Mouse (Mus musculus) adrenal gland, adult 2 months (tissue): ENCODE measurements around the gene Pmp22. TPM values are rescaled to one million over a fixed set of nuclear protein-coding genes. Genes with fewer than 3 reads are reported as not detected.
A peak's percentile ranks its signal among the peaks of the same experiment; 100 is the strongest.

Experiments
- DNase-seq: peaks from one replicate; pipeline ENCODE4 v3.0.0; 2021
- long read RNA-seq: library from polyadenylated mRNA; stranded (forward); transcript quantifications from one replicate; pipeline ENCODE4 v2.0.0, GENCODE M21; 2021
- polyA plus RNA-seq: library from polyadenylated mRNA; depleted of rRNA; stranded (reverse); fragments of >200 nt; gene quantifications from 2 replicates; pipeline ENCODE4 v1.2.3, GENCODE M21; 2012; rRNA removed
- total RNA-seq, 2 experiments: library from RNA; stranded (reverse); gene quantifications; 2 replicates each; pipeline ENCODE4 v1.2.3; 2021

Pmp22 gene
- total RNA-seq (100 to 1,000 TPM; 102 to 190 TPM), polyA plus RNA-seq (125 and 184 TPM in 2 replicates)
- long read RNA-seq, transcript Pmp22-202 (4 exons, 733 nt) = minor isoform, 7 of 118 reads
- long read RNA-seq, transcript Pmp22-201 (5 exons, 1,800 nt) = major isoform, 87 of 118 reads
- long read RNA-seq, partial matches to known transcripts = 0 of 118 reads
- long read RNA-seq, other reads (novel, unspliced or antisense) = 19 of 118 reads

DNA sequence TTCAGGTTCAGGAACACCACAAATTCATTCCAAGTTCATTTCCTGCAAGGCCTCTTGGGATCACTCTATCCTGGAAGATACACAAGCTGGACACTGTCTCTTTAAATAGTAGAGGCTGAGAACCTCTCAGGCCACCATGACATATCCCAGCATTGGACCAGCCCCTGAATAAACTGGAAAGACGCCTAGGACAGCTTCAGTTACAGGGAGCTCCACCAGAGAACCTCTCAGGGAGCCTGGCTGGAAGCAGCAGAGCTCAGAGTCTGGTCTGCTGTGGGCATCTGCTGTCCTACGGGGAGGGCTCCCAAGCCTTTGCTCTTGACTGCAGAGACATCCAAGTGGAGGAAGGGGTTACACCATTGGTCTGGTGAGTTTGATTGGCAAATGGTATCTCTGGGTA, at the start of gene Pmp22:
Pmp22 (plus strand) TSS at position 199 of the 400 bp plus-strand sequence.
- DNase-seq = no peak

DNA sequence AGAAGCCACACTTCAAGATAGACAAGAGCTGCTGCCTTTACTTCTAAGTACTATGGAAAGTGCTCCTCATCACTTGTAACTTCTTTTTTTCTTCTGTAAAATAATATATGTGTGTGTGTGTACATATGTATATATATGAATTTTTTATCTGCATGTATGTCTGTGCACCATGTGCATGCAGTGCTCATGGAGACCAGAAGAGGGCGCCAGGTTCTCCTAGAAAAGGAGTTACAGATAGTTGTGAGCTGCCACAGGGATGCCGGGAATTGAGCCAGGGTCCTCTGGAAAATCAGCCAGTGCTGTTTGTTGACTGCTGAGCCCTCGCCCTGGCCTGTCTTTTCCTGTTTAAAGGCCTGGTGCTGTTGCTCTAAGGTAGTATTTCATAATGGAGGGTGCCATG, 44.2 kb upstream of the Pmp22 start:
- DNase-seq = no peak

DNA sequence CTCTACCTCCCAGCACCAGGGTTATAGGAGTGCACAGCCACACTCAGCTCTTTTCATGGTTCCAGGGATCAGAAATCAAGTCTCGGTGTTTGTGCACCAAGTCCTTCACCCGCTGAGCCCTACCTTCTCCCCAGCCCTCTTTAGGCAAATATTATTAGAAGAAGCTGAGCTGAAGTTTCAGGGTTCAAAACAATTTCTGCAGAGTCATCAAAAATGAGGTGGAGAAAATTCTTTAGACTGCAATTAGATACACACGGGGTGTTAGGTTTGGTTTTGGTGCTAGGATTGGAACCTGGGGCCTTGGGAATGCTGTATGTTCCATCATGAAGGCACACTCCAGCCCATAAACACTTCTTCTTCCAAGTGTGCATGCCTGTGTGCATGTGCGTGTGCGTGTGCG, 40.1 kb upstream of the Pmp22 start:
- no peak for DNase-seq

GRCm38 (mm10) chr11:63090210-63090609, 38.6 kb upstream of the Pmp22 start:
- no peak for DNase-seq

- DNase-seq = peak; percentile 53
Observed at GRCm38 (mm10) chr11:63090986-63091385, 37.8 kb upstream of the Pmp22 start.

GRCm38 (mm10) chr11:63092271-63092670, 36.5 kb upstream of the Pmp22 start:
- DNase-seq = no peak

DNA sequence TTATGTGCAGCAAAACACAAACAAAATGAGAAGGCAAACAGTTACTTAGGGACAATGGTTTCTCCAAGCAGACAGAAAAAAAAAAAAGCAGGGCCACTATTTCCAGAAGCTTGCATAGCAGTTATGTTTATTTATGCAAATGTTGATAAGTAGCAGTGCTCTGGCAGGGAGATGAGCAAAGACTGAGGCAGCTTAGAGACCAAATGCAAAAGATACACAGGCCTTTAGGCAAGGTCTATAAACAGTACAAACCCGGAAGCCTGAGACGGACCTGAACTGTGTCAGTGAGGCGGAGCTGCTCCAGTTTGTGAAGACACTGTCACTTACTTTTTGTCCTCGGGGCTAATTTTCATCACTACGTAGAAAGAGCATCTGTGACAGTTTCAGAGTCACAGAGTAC, 35.2 kb upstream of the Pmp22 start:
- DNase-seq = no peak

DNA sequence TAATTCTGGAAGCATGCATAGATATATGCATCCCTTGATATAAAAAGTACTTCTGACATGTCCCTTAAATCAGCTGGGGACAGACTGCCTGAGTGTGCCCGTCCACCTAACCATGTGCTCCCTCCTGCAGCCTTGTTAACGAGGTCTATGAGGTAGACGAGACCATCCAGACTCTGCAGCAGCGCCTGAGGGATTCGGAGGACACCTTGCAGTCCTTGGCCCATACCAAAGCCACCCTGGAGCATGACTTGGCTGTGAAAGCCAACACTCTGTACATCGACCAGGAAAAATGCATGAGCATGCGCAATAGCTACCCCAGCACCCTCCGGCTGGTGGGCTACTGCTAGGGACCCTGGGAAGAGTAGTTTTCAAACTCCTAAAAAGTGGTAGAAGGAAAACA, 34.3 kb upstream of the Pmp22 start:
- no peak for DNase-seq

GRCm38 (mm10) chr11:63098016-63098415, 30.8 kb upstream of the Pmp22 start:
- DNase-seq = no peak

GRCm38 (mm10) chr11:63099390-63099789, 29.4 kb upstream of the Pmp22 start:
- DNase-seq = no peak

GRCm38 (mm10) chr11:63103256-63103655, 25.5 kb upstream of the Pmp22 start:
- no peak for DNase-seq

- no peak for DNase-seq
Observed at GRCm38 (mm10) chr11:63104026-63104425, 24.8 kb upstream of the Pmp22 start.

GRCm38 (mm10) chr11:63109230-63109775, 19.5 kb upstream of the Pmp22 start:
- no peak for DNase-seq

DNA sequence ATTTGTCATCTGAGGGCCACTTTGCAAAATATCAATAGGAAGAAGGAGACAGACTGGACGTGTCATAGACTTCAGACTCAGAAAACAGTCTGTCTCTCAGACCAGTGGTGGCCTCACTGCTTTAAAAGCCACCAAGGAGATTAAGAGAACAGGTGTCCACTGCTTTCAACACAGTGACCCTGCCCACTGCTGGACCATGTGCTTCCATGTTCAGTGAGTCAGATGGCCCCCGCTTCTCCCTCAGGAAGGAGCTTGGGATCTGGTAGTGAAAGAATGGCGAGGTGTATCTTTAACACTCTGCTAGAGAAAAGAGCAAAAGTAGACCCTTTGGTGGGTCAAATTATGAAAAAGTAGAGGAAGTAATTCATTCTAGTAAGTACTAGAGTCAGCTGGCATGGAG, 18.5 kb upstream of the Pmp22 start:
- DNase-seq = no peak

DNA sequence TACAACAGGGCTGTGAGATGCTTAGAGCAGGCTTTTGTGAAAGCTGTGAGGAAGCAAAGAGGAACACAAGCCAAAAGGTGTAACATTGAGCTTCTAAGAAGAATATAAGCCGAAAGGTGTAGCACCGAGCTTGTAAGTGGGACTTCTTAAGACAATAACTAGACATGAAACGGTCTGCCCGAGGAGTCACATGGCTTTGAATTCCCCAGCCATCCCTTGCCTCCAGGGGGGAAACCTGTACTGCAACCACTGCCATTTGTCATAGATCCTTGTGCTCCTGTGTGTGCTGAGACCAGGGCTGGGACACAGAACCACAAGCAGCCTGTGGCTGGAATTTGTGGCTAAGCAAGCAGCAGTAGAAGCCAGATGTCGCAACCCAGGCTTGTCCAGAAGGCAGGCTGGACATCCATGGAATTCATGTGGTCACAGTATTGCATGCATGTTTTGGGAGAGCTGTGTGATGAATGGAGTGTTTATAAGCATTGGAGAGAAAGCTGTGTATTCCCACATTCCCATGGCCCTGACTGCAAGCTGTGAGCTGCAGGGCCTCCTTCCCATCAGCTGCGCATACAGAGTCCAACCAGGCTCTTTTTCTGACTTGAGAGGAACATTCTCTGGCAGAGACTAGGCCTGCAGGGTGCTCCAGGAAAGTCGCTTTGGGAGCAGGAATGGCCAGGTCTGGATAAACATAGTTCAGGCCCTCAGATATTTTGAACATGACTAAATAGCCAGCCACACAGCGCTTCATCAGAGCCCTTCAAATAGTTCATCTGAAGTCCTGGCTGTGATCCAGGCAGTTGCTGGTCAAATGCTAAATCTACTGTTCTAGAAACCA, 13.8 kb upstream of the Pmp22 start:
- peak; percentile 43 for DNase-seq

DNA sequence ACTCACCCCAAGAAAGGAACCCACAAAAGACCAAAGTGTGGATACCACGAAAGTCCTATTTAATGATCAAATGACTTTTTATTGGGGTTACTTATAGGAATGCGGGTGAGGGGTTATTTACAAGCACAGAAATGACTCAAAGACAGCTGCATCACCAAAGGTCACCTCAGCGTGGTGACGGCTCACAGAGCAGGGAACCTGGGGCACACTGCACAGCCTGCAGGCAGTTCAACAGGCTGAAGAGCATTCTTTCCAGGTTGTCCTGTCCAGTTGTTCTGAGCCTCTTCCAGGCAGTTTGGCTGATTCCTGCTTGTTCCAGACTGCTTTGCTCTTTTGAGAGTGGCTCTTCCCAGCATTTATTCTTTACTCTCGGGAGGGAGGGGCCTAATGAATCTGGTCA, 12.1 kb upstream of the Pmp22 start:
- no peak for DNase-seq

DNA sequence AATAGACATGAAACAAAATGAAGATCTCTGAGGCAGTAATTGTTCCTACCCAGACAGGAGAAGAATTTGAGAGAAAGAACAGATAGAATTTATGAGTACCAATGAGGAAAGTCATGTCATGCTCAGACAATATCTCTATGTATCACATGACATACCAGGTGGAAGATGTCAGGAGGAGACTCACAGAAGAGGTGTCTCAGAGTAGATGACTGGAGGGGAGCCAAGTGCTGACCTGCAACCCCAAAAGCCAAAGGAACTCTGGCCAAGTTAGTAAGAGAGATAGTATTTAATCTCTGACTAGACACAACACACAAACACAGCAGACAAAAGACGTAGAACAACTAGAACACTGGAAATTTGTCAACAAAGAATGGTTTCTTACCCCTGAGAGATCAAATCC, 11.5 kb upstream of the Pmp22 start:
- DNase-seq = no peak

GRCm38 (mm10) chr11:63119791-63120190, 9.0 kb upstream of the Pmp22 start:
- DNase-seq = no peak

DNA sequence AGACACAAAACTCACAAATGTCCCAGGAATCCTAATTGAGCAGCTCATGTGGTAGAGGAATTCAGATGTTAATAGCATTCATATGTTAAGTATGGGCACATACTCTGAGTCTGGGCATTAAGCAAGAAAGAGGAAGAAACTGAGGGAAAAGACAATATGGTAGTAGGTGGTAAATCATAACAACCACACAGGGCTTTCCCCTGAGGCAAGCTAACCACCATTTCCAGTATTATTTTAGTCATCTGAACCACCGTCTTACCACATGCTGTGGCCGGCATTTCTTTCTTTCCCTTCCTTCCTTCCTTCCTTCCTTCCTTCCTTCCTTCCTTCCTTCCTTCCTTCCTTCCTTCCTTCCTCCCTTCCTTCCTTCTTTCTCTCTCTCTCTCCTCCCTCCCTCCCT, 6.5 kb upstream of the Pmp22 start:
- DNase-seq = no peak

GRCm38 (mm10) chr11:63122776-63123350, 5.9 kb upstream of the Pmp22 start:
- DNase-seq = no peak

- DNase-seq = no peak
Observed at GRCm38 (mm10) chr11:63124316-63124715, 4.5 kb upstream of the Pmp22 start.

DNA sequence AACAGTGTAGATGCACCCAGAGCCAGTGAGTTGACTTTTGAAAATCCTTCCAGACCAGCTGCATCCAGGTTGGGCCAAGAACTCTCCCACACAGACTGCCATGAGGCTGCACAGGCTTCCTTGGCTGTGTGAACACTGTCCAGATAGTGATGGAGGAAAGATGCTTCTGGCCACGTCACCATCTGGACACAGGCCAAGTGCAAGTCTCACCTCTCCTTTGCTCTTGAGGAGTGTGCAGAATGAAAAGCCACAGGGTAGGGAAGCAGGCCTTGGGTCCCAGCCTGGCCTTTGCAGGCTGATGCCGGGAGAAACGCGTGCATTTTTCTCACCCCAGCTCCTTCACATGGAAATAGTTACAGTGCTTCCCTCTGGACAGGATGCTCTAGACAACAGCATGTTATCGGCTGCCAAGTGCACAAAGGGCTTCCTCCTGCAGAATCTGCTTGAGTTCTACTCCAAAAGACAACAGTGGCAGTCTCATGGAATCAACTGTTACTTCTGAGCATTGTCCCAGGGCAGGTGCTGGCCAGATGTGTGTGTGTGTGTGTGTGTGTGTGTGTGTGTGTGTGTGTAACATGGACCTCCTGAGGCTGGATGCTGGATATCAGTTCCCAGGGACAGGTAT, 2.8 kb upstream of the Pmp22 start:
- no peak for DNase-seq

GRCm38 (mm10) chr11:63126976-63127375, 1.8 kb upstream of the Pmp22 start:
- DNase-seq = no peak
